Mouse (Mus musculus): ENCODE data around the gene Mdm1.
"Not testable (repeated sequence)": the region's sequence is repeated elsewhere in the genome, so short reads cannot be mapped to it uniquely, and the experiment has no call there.

The Mdm1 gene

GRCm38 (mm10) chr10:118122441-118123162 is 19.0 kb upstream of the Mdm1 start:
- DNase-seq (ENCODE audit: low read depth, low spot score), result no peak

GRCm38 (mm10) chr10:118125236-118125635 is 16.4 kb upstream of the Mdm1 start:
- no peak for DNase-seq (ENCODE audit: low read depth, low spot score)

GRCm38 (mm10) chr10:118125776-118126445 is 15.7 kb upstream of the Mdm1 start:
- no peak for DNase-seq (ENCODE audit: low read depth, low spot score)

DNA sequence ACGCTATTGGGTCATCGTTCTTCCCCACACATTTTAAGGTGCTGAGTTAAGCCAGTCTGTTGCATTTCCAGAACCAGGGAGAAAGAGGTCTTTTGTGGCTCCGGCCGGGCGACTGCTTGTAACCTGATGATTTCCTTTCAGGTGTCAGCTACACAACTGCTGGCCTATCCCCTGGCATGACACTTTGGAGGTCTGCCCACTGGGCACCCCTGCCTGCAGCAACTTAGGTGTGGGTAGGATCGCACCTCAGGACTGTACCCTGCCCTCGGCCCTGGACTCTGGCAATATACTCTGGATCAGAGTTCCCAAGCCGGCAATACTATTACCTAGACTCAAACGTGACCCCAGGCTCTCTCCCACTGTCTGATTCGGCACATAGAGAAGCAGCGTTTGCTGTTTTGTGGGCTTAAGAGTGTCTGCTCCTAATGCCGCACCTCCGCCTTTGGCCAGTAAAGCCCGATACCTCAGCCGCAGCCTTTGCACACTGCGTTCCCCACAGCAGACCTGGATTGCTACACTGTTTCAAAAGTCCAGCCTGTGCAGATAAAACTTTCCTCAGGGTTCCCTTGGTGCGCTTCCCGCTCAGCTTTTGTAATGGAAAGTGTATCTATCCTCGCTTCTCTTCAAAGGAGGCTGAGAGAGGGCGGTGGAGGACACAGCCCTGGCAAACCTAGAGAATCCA is 12.5 kb upstream of the Mdm1 start:
- DNase-seq (ENCODE audit: low read depth, low spot score), result no peak

- no peak for DNase-seq (ENCODE audit: low read depth, low spot score)
Measured at GRCm38 (mm10) chr10:118130016-118130415, 11.6 kb upstream of the Mdm1 start.

GRCm38 (mm10) chr10:118132993-118133392 is 8.6 kb upstream of the Mdm1 start:
- DNase-seq (ENCODE audit: low read depth, low spot score), result no peak

GRCm38 (mm10) chr10:118138508-118138907 is 3.1 kb upstream of the Mdm1 start:
- no peak for DNase-seq (ENCODE audit: low read depth, low spot score)

DNA sequence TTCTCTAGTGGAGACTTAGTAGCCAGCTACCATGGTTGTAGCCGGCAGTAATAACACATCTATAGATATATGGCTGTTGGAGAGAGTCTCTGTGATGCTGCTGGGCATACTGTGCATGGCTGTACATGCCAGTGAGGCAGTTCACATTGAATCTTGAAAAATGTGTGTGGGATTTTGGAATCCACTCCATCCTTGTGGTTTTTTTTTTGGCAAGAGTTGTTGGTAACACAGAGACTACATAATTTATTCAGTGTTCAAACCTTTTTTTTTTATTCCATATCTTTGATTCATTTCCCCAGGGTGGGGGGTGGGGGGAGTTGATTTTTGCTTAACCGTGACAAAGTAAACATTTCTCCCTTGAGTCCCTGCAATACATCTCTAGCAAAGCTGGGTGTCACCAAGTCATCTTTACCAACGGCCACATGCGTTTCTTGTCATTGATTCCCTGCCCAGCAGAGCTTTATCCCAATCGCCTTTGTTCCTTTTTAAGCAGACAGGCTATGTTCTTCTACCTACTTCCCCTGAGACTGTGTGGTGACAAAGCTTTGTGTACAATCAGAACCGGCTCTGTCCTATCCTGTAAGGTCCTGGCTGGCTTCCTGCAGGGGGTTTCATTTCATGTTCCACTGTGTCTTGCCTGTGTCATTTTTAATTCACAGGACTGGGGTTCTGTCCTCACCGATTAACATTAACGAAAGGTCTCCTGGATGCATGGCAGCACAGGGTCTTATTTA is 1.6 kb upstream of the Mdm1 start:
- no peak for DNase-seq (ENCODE audit: low read depth, low spot score)

DNA sequence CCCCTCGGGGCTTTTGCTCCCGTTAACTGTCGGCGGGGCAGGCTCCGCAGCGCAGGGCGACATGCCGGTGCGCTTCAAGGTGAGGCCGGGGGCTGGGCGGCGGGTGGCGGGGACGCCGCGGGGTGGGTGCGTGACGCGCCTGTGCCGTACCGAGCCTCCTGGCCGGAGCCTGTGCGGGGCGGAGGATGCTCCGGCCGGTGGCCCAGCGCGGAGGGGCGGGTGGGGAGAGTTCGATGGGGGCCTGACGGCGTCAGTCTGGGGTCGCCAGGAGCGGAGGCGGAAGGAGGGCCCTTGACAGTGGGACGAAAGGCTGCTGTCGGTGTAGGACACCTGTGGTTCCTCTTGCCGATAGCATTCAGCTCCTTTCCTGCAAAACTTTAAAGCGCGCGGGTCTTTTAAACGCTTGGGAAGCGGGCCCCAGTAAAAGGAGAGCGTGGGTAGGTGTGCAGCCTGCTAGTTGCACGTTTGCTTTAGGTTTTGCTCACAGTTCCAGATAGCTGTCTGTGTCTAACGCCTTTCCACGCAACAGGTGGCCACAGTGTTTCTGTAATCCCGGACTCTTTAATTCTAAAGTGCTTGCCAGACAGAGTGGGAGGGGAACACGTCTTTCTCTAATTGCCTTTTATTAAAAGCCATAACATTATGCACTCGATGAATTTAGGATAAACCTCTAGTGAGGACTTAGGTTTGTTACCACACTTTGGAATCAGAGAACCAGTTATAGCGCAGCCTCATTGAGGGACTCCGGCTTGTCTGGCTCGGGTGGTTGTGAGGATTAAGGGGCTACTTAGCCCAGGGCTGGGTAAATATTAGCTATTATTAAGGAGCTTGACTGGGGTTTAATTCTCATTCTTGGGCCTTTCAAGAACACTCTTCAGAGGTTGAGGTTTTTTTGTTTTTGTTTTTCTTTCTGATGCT is 532 bp downstream of the Mdm1 start:
- no peak for DNase-seq (ENCODE audit: low read depth, low spot score)

- DNase-seq (ENCODE audit: low read depth, low spot score), result no peak
Measured at GRCm38 (mm10) chr10:118149381-118149780, 7.8 kb downstream of the Mdm1 start.

- DNase-seq (ENCODE audit: low read depth, low spot score), result no peak
Measured at GRCm38 (mm10) chr10:118150866-118151265, 9.3 kb downstream of the Mdm1 start.

- DNase-seq (ENCODE audit: low read depth, low spot score), result peak; percentile 29
Measured at GRCm38 (mm10) chr10:118155932-118156331, 14.3 kb downstream of the Mdm1 start.

DNA sequence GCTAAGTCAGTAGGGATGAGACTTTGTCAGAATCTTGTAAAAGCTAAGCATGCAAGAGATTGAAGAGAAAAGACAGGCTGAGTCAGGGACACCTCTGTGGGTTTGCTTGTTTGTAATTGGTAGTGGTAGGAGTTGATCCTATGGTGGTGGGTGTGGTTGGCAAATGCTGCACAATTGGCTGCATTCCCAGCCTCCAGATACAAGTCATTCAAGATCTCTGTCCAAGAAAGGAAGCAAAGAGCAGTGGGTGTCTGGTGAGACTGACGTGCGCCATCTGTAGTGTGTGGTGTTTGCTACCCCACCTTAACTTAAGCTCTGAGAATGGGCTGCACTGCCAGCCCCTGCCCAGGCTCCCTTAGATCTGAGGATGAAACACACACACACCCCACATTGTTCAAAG is 19.5 kb downstream of the Mdm1 start:
- no peak for DNase-seq (ENCODE audit: low read depth, low spot score)

DNA sequence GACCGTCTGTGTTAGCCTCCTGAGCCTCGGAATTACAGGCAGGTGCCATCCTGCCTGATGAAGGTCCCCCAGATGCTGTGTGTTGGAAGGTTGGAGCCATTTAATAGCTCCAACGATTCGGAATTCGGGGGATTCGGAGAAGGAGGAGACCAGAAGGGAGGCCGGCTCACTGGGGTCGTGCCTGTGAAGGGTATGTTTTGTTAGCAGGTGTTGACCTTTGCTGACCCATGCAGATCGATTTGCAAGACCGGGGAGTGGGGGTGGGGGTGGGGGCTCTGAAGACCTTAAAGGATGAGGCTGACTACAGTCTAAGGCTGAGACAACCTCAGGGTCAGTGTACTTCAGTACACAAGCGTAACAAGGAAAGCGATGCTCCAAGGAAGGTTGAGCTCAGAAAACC is 27.6 kb downstream of the Mdm1 start:
- DNase-seq (ENCODE audit: low read depth, low spot score), result no peak

DNA sequence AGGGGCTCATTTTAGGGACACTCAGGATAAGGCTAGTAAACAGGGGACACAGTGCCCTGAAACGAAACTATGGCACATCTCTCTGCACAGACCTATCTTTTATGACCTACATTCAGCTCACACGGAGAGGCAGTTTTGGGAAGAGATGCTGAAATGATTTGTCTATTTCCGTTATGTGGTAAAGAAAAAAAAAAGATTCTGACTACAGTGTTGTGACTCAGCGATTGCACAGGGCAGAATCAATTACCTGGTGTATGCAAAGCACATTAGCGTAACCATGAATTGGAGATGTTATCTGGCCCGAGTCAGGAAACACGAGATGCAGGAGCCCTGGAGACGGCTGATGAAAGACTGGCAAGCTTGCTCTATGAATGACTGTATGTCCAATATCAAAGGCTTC is 30.8 kb downstream of the Mdm1 start:
- DNase-seq (ENCODE audit: low read depth, low spot score), result no peak

DNA sequence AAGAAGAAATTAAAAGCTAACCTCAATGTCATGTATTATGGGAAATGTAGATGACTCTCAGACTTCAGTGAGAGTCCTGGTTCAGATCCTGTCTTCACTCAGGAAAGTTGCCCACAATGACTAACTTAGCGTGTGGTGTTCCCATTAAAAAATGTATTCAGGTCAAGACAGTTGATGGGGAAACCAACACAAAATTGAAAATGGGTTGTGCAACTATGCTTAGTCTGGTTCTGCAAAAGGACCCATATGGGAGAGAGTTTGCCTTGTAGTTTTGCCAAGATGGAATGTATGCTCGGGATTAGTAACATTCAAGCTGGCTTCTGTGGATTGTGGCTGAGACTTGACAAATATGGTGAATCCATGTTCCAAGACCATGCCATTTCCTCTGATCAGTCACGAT is 31.3 kb downstream of the Mdm1 start:
- no peak for DNase-seq (ENCODE audit: low read depth, low spot score)

GRCm38 (mm10) chr10:118175542-118175941 is 33.9 kb downstream of the Mdm1 start:
- not testable (repeated sequence) for DNase-seq (ENCODE audit: low read depth, low spot score)

DNA sequence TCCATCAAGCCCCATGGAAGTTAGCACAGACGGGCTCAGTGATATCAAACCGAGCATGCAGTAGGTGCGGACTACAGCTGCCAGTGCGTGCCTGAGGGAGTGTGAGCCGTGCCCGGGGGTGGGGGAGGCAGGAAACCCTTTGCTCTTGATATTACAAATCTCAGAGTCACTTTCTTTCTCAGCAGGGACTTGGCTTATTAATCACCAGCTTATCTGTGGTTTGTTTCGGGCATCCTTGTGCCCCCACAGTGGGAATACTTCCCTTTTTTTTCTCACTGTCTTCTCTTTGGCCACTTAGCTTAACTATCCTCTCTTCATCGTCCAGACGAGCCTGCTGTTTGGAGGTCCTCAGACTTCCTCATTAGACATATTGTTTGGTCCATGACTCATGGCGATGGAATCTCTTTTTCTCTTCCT is 37.1 kb downstream of the Mdm1 start:
- DNase-seq (ENCODE audit: low read depth, low spot score), result peak; percentile 6

DNA sequence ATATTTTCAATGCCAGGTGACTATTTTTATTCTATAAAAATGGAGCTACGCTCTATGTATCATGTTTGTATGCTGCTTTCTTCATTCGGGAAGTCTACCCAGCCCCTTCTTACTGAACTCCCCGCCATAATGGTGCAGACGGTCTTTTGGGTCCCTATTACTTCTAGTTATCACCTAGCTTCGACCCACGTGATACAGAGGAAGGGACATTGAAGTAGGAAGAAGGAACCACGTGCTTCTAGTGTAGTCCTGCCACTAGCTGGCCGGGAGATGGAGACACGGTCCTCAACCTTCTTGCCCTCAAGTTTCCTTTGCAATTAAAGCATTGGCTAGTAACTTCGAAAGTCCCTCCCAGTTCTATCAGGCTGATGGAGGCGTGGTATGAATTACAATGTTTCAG is 37.7 kb downstream of the Mdm1 start:
- DNase-seq (ENCODE audit: low read depth, low spot score), result no peak

DNA sequence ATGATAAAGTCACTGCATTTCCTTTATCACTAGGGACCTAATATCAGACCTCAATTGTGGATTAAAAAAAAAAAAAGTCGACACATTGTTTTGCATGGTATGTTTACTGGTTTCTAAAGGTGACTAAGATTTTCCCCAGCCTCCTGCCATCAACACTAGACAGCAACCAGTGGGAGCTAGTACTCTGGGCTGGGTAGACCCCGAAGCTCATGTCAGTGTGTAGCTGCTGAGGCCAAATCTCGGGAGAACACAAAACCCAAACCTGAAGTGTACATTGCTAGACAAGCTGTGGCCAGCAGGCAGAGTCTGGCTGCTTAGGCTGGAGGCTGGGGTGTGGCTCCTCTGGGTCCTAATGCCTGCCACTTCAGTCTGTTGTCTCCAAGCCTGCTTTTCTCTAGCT is 53.5 kb downstream of the Mdm1 start:
- DNase-seq (ENCODE audit: low read depth, low spot score), result not testable (repeated sequence)

DNA sequence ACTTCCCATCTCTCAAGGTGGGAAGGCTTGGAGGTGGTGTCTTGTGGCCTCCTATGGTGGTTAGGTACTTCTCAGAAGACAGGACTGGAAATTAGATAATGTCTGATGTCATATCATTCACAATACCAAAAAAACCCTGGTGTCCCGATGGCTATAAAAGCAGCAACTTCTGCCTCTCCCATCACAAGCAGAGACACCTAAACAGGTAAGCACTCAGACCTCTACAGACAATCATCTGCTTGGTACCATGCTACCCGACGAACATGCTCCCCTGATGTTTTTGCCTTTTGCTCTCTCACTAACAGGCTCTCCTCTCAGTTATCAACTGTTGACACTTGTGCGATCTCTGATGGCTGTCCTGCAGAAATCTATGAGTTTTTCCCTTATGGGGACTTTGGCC is 63.0 kb downstream of the Mdm1 start, which contains the start of gene Il22:
Gene Il22, plus strand, starts transcription at position 301 of the 400 bp plus-strand sequence.
- no peak for DNase-seq (ENCODE audit: low read depth, low spot score)

All from A20 (cell line).